Mouse (Mus musculus): ENCODE measurements around the gene Myrfl. TPM values are rescaled to one million over a fixed set of nuclear protein-coding genes. Genes with fewer than 3 reads are reported as not detected.

The Myrfl gene
- polyA plus RNA-seq, 1 experiment from 2014 or later = 7.3 TPM

GRCm38 (mm10) chr10:116738533-116738932 lies 158.2 kb downstream of the Myrfl start:
- ATAC-seq = no peak
- Histone ChIP-seq H3K27me3 (replicated peaks; ENCODE audit: control insufficient read depth, insufficient read depth, low read length) (no peaks in the 10 kb centered on the region), H3K36me3 (ENCODE audit: control insufficient read depth, insufficient read depth) (no peaks in the 10 kb centered on the region), H3K9me3 (ENCODE audit: control insufficient read depth) (no peaks in the 10 kb centered on the region), H3K27ac (ENCODE audit: low read depth, low read length) (no peak overlapping the region), H3K9ac (ENCODE audit: low read depth, low read length) (no peak overlapping the region), H3K4me2 (replicated peaks; ENCODE audit: low read depth) (no peak overlapping the region), H3K4me1 (replicated peaks; ENCODE audit: control insufficient read depth, insufficient read depth, low read length) (no peaks in the 10 kb centered on the region), H3K4me3 (ENCODE audit: low read depth, low read length) (no peak overlapping the region)
- TF ChIP-seq CTCF (IDR thresholded peaks at IDR 0.05; ENCODE audit: low read depth) = no peak
- 90% methylated on average over 8 of the region's 8 CpGs for WGBS

DNA sequence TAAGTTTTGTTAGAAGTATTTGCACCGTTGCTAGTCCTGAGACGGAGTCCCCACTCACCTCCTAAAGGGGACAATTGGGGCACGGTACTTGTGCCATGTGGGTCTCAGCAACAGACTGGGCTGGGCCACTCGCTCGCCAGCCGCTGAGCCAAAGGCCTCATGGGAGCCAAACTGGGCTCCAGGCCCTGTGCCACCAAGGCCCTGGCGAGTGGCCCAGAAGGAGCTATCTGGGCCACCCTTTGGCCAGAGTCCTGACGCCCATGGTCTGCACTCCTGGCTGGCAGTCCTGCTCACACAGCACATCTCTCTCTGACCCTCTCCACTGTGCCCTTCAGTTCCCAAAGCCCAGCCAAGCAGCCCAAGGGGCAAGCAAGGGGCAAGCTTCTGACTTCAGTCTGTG lies 161.1 kb downstream of the Myrfl start:
- no peak for ATAC-seq
- Histone ChIP-seq H3K9me3 (ENCODE audit: control insufficient read depth) (no peaks in the 10 kb centered on the region), H3K4me1 (replicated peaks; ENCODE audit: control insufficient read depth, insufficient read depth, low read length) (no peaks in the 10 kb centered on the region), H3K27ac (ENCODE audit: low read depth, low read length) (no peak overlapping the region), H3K9ac (ENCODE audit: low read depth, low read length) (no peak overlapping the region), H3K4me2 (replicated peaks; ENCODE audit: low read depth) (no peak overlapping the region), H3K27me3 (replicated peaks; ENCODE audit: control insufficient read depth, insufficient read depth, low read length) (no peaks in the 10 kb centered on the region), H3K36me3 (ENCODE audit: control insufficient read depth, insufficient read depth) (no peaks in the 10 kb centered on the region), H3K4me3 (ENCODE audit: low read depth, low read length) (no peak overlapping the region)
- 91% methylated on average over 8 of the region's 8 CpGs for WGBS
- TF ChIP-seq CTCF (IDR thresholded peaks at IDR 0.05; ENCODE audit: low read depth) = no peak

GRCm38 (mm10) chr10:116733651-116734050 lies 163.1 kb downstream of the Myrfl start:
- no peak overlapping the region for H3K9ac ChIP-seq (ENCODE audit: low read depth, low read length)
- WGBS = 61% methylated on average over 7 of the region's 7 CpGs
- no peaks in the 10 kb centered on the region for H3K27me3 ChIP-seq (replicated peaks; ENCODE audit: control insufficient read depth, insufficient read depth, low read length)
- no peaks in the 10 kb centered on the region for H3K4me1 ChIP-seq (replicated peaks; ENCODE audit: control insufficient read depth, insufficient read depth, low read length)
- no peak overlapping the region for H3K4me2 ChIP-seq (replicated peaks; ENCODE audit: low read depth)
- ATAC-seq = no peak
- H3K36me3 ChIP-seq (ENCODE audit: control insufficient read depth, insufficient read depth) = no peaks in the 10 kb centered on the region
- no peak overlapping the region for H3K4me3 ChIP-seq (ENCODE audit: low read depth, low read length)
- no peaks in the 10 kb centered on the region for H3K9me3 ChIP-seq (ENCODE audit: control insufficient read depth)
- H3K27ac ChIP-seq (ENCODE audit: low read depth, low read length) = no peak overlapping the region
- no peak for TF ChIP-seq CTCF (IDR thresholded peaks at IDR 0.05; ENCODE audit: low read depth)

DNA sequence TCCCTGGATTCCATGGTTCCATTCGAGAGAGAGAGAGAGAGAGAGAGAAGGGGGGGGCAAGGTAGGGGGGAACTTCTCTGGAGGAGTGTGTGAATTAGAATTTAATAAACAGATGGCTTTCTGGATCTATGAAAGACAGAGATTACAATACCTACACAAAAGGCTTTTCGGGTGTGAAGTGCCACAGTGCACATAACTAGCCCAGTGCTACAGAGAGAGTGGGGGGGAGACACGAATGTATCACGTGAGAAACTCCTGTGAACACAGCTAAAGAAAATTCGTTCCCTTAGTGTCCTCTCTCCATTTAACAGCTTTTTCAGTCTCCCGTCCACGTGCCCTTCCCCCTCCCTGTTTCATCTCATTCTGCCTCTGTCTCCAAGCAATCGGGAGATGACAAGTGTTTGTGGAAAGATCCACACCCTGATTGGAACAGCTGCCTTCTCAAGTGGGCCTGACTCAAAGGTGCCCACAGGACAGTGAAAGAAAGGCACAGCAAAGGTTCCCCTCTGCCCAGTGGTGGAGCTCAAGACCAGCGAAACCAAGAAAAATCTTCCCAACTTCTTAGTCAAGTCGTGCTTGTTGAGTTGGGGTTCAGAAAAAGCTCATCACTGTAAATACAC lies 166.6 kb downstream of the Myrfl start:
- H3K36me3 ChIP-seq (ENCODE audit: control insufficient read depth, insufficient read depth) = no peaks in the 10 kb centered on the region
- no peaks in the 10 kb centered on the region for H3K27me3 ChIP-seq (replicated peaks; ENCODE audit: control insufficient read depth, insufficient read depth, low read length)
- no peak overlapping the region for H3K4me2 ChIP-seq (replicated peaks; ENCODE audit: low read depth)
- H3K9me3 ChIP-seq (ENCODE audit: control insufficient read depth) = no peaks in the 10 kb centered on the region
- H3K4me1 ChIP-seq (replicated peaks; ENCODE audit: control insufficient read depth, insufficient read depth, low read length) = no peaks in the 10 kb centered on the region
- no peak for ATAC-seq
- no peak overlapping the region for H3K9ac ChIP-seq (ENCODE audit: low read depth, low read length)
- 68% methylated on average over 10 of the region's 10 CpGs for WGBS
- H3K27ac ChIP-seq (ENCODE audit: low read depth, low read length) = no peak overlapping the region
- no peak overlapping the region for H3K4me3 ChIP-seq (ENCODE audit: low read depth, low read length)
- TF ChIP-seq CTCF (IDR thresholded peaks at IDR 0.05; ENCODE audit: low read depth) = no peak

- H3K4me2 ChIP-seq (replicated peaks; ENCODE audit: low read depth) = no peak overlapping the region
- H3K9ac ChIP-seq (ENCODE audit: low read depth, low read length) = no peak overlapping the region
- 68% methylated on average over 9 of the region's 10 CpGs for WGBS
- H3K4me1 ChIP-seq (replicated peaks; ENCODE audit: control insufficient read depth, insufficient read depth, low read length) = no peaks in the 10 kb centered on the region
- no peaks in the 10 kb centered on the region for H3K9me3 ChIP-seq (ENCODE audit: control insufficient read depth)
- H3K27ac ChIP-seq (ENCODE audit: low read depth, low read length) = no peak overlapping the region
- H3K4me3 ChIP-seq (ENCODE audit: low read depth, low read length) = no peak overlapping the region
- no peak for ATAC-seq
- H3K27me3 ChIP-seq (replicated peaks; ENCODE audit: control insufficient read depth, insufficient read depth, low read length) = no peaks in the 10 kb centered on the region
- no peaks in the 10 kb centered on the region for H3K36me3 ChIP-seq (ENCODE audit: control insufficient read depth, insufficient read depth)
- TF ChIP-seq CTCF (IDR thresholded peaks at IDR 0.05; ENCODE audit: low read depth) = no peak
Observed at GRCm38 (mm10) chr10:116728860-116729259, 167.9 kb downstream of the Myrfl start.

- ATAC-seq = no peak
- no peaks in the 10 kb centered on the region for H3K27me3 ChIP-seq (replicated peaks; ENCODE audit: control insufficient read depth, insufficient read depth, low read length)
- no peaks in the 10 kb centered on the region for H3K36me3 ChIP-seq (ENCODE audit: control insufficient read depth, insufficient read depth)
- TF ChIP-seq CTCF (IDR thresholded peaks at IDR 0.05; ENCODE audit: low read depth) = no peak
- no peak overlapping the region for H3K27ac ChIP-seq (ENCODE audit: low read depth, low read length)
- no peak overlapping the region for H3K4me3 ChIP-seq (ENCODE audit: low read depth, low read length)
- H3K4me1 ChIP-seq (replicated peaks; ENCODE audit: control insufficient read depth, insufficient read depth, low read length) = no peaks in the 10 kb centered on the region
- H3K9ac ChIP-seq (ENCODE audit: low read depth, low read length) = no peak overlapping the region; the same call in 1 of the 2 replicates
- peak overlapping the region; percentile 7 for H3K4me2 ChIP-seq (replicated peaks; ENCODE audit: low read depth)
- H3K9me3 ChIP-seq (ENCODE audit: control insufficient read depth) = no peaks in the 10 kb centered on the region
- 38% methylated on average over 14 of the region's 14 CpGs for WGBS
Observed at GRCm38 (mm10) chr10:116727702-116728298, 168.9 kb downstream of the Myrfl start.

Other genes with a start within 250 kb of the Myrfl start
- 20.9 and 21.9 TPM in 2 replicates for gene Rab3ip, start 53.9 kb upstream of the Myrfl start, polyA plus RNA-seq (2015; fragmentation: Nextera tagmentation; extraction: Ambion mirVana)
- not detected in 2 replicates for gene Gm10271, start 75.7 kb upstream of the Myrfl start, polyA plus RNA-seq (2015; fragmentation: Nextera tagmentation; extraction: Ambion mirVana)
- not detected in 2 replicates for gene Best3, start 89.4 kb upstream of the Myrfl start, polyA plus RNA-seq (2015; fragmentation: Nextera tagmentation; extraction: Ambion mirVana)
- not detected in 2 replicates for gene Lrrc10, start 148.4 kb upstream of the Myrfl start, polyA plus RNA-seq (2015; fragmentation: Nextera tagmentation; extraction: Ambion mirVana)
- 112 and 119 TPM in 2 replicates for gene Cct2, start 166.9 kb upstream of the Myrfl start, polyA plus RNA-seq (2015; fragmentation: Nextera tagmentation; extraction: Ambion mirVana)

All from intestine, postnatal 0 days (tissue).